Mouse (Mus musculus) heart, postnatal 0 days (tissue): ENCODE data around the gene Tmem115. TPM values are rescaled to one million over a fixed set of nuclear protein-coding genes. Genes with fewer than 3 reads are reported as not detected.

Experiments used
- ATAC-seq: fragments of 200-750 bp; cut with Nextera tagmentation; 2 replicates; pipeline ENCODE4 v1.8.0; 2017; ENCODE audit warnings: low read depth, moderate number of reproducible peaks, moderate library complexity; ENCODE audit not compliant: insufficient read depth
- DNase-seq: peaks from one replicate; pipeline ENCODE4 v3.0.0-alpha.2; 2016; ENCODE audit warnings: low spot score
- H3K27ac ChIP-seq: fragments of 300-500 bp; sonication (generic); 2 replicates; pipeline ENCODE4 v1.5.1; 2014; ENCODE audit warnings: low read depth, mild to moderate bottlenecking
- H3K27me3 ChIP-seq: fragments of 300-500 bp; sonication (generic); 2 replicates; pipeline ENCODE4 v1.6.1; 2014; ENCODE audit warnings: low read length, mixed read lengths; ENCODE audit not compliant: control insufficient read depth, insufficient read depth
- H3K36me3 ChIP-seq: fragments of 300-500 bp; sonication (generic); replicated peaks from 2 replicates; pipeline ENCODE4 v1.6.1; 2014; ENCODE audit warnings: low read length, mixed read lengths; ENCODE audit not compliant: control insufficient read depth, insufficient read depth
- H3K4me1 ChIP-seq: fragments of 300-500 bp; sonication (generic); 2 replicates; pipeline ENCODE4 v1.6.1; 2014; ENCODE audit warnings: antibody characterized with exemption; ENCODE audit not compliant: control insufficient read depth, insufficient read depth
- H3K4me2 ChIP-seq: fragments of 300-500 bp; sonication (generic); 2 replicates; pipeline ENCODE4 v1.6.1; 2014; ENCODE audit warnings: low read depth, mild to moderate bottlenecking, low read length, moderate library complexity
- H3K4me3 ChIP-seq: fragments of 300-500 bp; sonication (generic); 2 replicates; pipeline ENCODE4 v1.5.1; 2014; ENCODE audit warnings: low read depth, low read length
- H3K9ac ChIP-seq: fragments of 300-500 bp; sonication (generic); replicated peaks from 2 replicates; pipeline ENCODE4 v1.6.1; 2014; ENCODE audit warnings: low read depth, low read length, mixed read lengths
- H3K9me3 ChIP-seq: fragments of 300-500 bp; sonication (generic); replicated peaks from 2 replicates; pipeline ENCODE4 v1.6.1; 2016; ENCODE audit warnings: low read length; ENCODE audit not compliant: control insufficient read depth
- CTCF ChIP-seq: IDR thresholded peaks from 2 replicates; pipeline ENCODE4 v1.5.1; 2016; ENCODE audit warnings: antibody characterized with exemption, control low read depth, low read depth
- EP300 ChIP-seq: IDR thresholded peaks from 2 replicates; pipeline ENCODE4 v1.6.1; 2016; ENCODE audit warnings: antibody characterized with exemption, low read depth
- WGBS: fragments of 180-500 bp; shearing (Covaris S2); extraction: QIAGEN DNeasy Blood & Tissue Kit; methylation state at CpG from one replicate; pipeline ENCODE4 v1.1.7; 2014; 5-methylcytosine and 5-hydroxymethylcytosine counted together
- polyA plus RNA-seq: library from polyadenylated mRNA; unstranded; fragments of >200 nt; fragmentation: Nextera tagmentation; extraction: Ambion mirVana; gene quantifications from 2 replicates; pipeline ENCODE4 v1.2.1, GENCODE M21; 2015
- total RNA-seq: library from RNA; depleted of rRNA; stranded (reverse); fragments of >200 nt; gene quantifications from 2 replicates; pipeline ENCODE4 v1.2.3, GENCODE M21; 2014; ENCODE audit warnings: low replicate concordance

The Tmem115 gene
- total and polyA plus RNA-seq, 2 experiments from 2014 or later: 26.7 to 33.4 TPM

GRCm38 (mm10) chr9:107554319-107554825, 20.6 kb downstream of the Tmem115 start:
- Histone ChIP-seq H3K36me3 (peaks cover 26% of the 10 kb centered on the region), H3K27me3 (0 out of 2 replicates have a peak, but pooled peaks cover 7% of the 10 kb centered on the region), H3K9me3 (no peaks in the 10 kb centered on the region), H3K27ac (peak overlapping the region; percentile 96), H3K4me2 (peak overlapping the region; percentile 86), H3K4me3 (peak overlapping the region; percentile 70), H3K9ac (peak overlapping the region; percentile 89), H3K4me1 (peaks cover 33% of the 10 kb centered on the region)
- WGBS: under 1% methylated on average over 53 of the region's 53 CpGs
- DNase-seq (peak; percentile 97), ATAC-seq (peak; percentile 91)
- TF ChIP-seq EP300 (no peak), CTCF (peak; percentile 27)

- no peak for TF ChIP-seq CTCF
- no peak for TF ChIP-seq EP300
- peaks cover 33% of the 10 kb centered on the region for H3K4me1 ChIP-seq
- ATAC-seq (peak; percentile 24), DNase-seq (peak; percentile 88)
- H3K27me3 ChIP-seq: 0 out of 2 replicates have a peak, but pooled peaks cover 7% of the 10 kb centered on the region
- H3K9me3 ChIP-seq: no peaks in the 10 kb centered on the region
- peak overlapping the region; percentile 70 for H3K4me3 ChIP-seq
- H3K9ac ChIP-seq: peak overlapping the region; percentile 89
- H3K4me2 ChIP-seq: peak overlapping the region; percentile 86
- WGBS: 0% methylated on average over 23 of the region's 23 CpGs
- H3K36me3 ChIP-seq: peaks cover 33% of the 10 kb centered on the region
- H3K27ac ChIP-seq: peak overlapping the region; percentile 96
Measured at GRCm38 (mm10) chr9:107555031-107555457, 21.3 kb downstream of the Tmem115 start.

DNA sequence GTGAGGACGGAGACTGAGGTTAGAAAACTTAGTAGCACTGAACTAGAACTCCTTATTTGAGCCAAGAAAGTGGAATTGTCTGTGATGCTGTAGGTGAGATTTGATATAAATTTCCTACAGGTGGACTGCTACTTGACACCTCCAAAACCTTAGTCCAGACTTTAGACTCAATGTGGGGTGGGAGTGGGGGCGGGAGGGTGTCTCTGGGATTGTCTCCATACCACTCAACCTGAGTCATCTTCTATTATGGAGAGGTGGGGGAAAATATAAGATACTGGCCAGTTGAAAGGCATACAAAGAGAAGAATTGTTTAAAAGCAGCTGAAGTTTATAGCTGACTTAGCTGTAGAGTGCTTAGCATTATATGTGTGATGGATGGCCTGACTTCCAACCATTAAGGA, 22.0 kb downstream of the Tmem115 start:
- Histone ChIP-seq H3K4me2 (peak overlapping the region; percentile 86), H3K27me3 (0 out of 2 replicates have a peak, but pooled peaks cover under 1% of the 10 kb centered on the region), H3K9ac (peak overlapping the region; percentile 89), H3K27ac (peak overlapping the region; percentile 96), H3K9me3 (no peaks in the 10 kb centered on the region), H3K4me3 (peak overlapping the region; percentile 70), H3K4me1 (peaks cover 33% of the 10 kb centered on the region), H3K36me3 (peaks cover 39% of the 10 kb centered on the region)
- DNase-seq (no peak), ATAC-seq (no peak)
- WGBS: 3% methylated on average over 2 of the region's 2 CpGs
- TF ChIP-seq CTCF (no peak), EP300 (no peak)

GRCm38 (mm10) chr9:107556346-107556745, 22.6 kb downstream of the Tmem115 start:
- Histone ChIP-seq H3K27ac (peak overlapping the region; percentile 96; the same call in 1 of the 2 replicates), H3K9me3 (no peaks in the 10 kb centered on the region), H3K4me3 (peak overlapping the region; percentile 70), H3K4me1 (peaks cover 27% of the 10 kb centered on the region), H3K9ac (no peak overlapping the region), H3K4me2 (peak overlapping the region; percentile 86), H3K36me3 (peaks cover 45% of the 10 kb centered on the region), H3K27me3 (no peaks in the 10 kb centered on the region)
- TF ChIP-seq CTCF (no peak), EP300 (no peak)
- ATAC-seq (no peak), DNase-seq (no peak)
- WGBS: 48% methylated on average over 3 of the region's 3 CpGs

DNA sequence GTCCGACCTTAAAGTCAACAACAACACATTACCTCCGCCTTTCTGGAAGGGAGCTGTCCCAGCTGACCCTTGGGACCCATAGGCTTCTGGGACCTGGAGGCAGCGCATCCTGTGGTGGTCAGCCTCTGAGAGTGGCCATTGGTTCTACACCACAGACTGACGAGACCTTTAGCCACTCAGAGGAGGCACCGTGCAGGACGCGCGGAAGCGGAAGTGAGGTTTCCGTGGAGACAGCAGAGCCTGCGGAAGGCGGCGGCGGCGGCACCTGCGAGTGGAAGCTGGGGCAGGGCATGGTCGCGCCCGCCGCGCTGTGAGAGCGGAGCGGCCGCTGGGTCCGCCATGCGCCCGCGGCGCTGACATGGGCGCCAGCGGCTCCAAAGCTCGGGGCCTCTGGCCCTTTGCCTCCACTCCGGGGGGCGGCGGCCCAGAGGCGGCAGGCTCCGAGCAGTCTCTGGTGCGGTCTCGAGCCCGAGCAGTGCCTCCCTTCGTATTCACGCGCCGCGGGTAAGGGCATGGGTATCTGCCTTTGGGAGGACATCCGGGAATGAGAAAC, 29.4 kb downstream of the Tmem115 start, which contains the start of gene Tusc2:
Gene Tusc2 (plus strand): TSS at position 227 of the 553 bp plus-strand sequence.
- Histone ChIP-seq H3K27ac (peak within 1 kb of the TSS; percentile 79), H3K27me3 (no peaks in the 10 kb centered on the region), H3K9ac (peak within 1 kb of the TSS; percentile 69), H3K4me3 (peak within 1 kb of the TSS; percentile 69), H3K9me3 (no peaks in the 10 kb centered on the region), H3K4me1 (peaks cover 14% of the 10 kb centered on the region), H3K4me2 (peak within 1 kb of the TSS; percentile 83), H3K36me3 (peaks cover 49% of the 10 kb centered on the region)
- TF ChIP-seq CTCF (no peak), EP300 (no peak)
- DNase-seq (peak; percentile 97), ATAC-seq (peak; percentile 89)
- 2% methylated on average over 41 of the region's 46 CpGs for WGBS
